Mouse (Mus musculus) layer of hippocampus, postnatal 14 days (tissue): ENCODE measurements at regions not wholly inside any gene's neighbourhood (a gene's known extent, or its start where the extent isn't known, plus 50 kb on each side); places are given as distances from the start of the nearest gene placed in this dataset.

Experiments
- DNase-seq, 2 experiments: peaks; one replicate each; pipeline ENCODE4 v3.0.0; 2021 to 2022; ENCODE audit warnings: low spot score in 2 of 2, mixed read lengths in 1 of 2

DNA sequence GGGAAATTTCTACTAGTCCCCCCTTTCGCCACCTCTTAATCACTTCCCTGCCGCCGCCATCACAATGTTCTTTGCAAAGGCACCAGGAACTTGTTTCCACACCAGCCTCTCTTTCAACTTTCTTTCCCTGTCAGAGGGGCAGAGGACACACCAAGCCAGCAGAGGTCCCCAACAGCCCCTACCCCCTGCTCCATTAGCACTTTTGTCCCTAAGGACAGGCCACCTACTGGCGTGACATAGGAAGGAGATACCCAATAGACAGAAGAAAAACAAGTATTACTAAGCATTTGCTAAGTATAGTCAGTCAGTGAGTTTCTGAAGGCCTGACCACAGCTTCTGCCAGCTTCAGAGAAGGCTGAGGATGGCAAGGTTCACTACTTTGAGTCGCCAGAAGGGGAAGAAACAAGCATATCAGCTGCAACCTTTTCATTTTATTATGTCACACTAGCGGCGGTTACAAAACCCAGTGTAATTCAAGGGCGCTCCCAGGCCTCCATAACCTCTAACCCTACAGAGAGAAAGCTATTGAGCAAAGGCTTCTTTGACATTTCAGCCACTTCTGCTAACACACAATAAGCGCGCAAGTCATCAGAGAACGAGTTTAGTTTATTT is 255.9 kb downstream of the Lmo4 start:
- no peak for DNase-seq

DNA sequence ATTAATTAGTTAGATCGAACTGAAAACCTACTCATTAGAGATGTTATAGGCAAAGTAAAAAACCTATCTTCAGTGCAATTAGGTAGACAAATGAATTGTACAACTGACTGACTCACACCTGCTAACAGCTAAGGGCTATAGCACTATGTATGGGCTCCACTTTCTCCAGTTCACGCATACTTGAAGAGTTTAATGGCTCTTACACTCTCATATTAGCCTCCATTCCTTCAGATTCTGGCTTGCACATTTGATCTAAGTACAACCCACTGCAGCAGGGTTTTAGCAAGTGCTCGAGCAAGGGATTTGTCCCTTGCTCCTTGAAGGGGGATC is 257.1 kb downstream of the Lmo4 start:
- no peak for DNase-seq

DNA sequence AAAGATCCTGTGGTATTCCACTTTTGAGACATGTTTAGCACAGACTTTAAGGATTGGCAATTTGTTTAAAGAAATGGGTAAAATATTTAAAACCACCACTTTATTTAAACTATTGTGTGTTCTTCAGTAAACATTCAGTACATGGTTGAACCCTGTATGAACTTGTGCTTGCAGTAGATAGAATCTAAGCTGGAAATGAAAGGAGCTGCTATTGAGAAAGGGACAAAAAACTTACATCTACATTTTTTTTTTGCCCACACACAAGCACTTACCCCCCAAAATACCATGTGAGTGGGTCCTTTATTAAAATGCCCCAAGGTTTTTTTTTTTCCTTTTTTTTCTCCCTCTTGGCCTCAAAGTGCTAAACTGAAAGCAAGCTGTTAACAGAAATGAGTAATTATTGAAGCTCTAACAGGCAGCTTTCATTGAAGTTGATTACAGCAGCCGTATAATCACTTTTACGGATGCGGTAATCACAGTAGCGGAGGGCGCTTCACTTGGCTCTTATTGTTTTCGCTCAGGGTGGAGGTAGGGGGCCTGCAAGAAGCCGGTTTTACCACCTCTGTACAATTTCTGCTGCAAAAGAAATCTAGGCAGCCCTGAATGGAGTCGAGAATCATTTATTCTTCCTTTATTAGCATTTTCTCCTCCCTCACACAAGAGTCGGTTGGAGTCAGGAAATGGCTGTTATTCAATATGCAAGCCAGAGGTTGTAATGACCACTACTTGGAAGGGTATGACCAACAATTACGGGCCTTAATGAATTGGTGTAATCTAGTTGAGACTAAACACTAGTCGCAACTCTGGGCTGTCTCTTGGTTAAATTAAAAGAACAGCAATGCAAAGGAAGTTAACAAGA is 257.7 kb downstream of the Lmo4 start:
- DNase-seq, result no peak

- no peak for DNase-seq
These were observed 265.8 kb downstream of the Lmo4 start for GRCm38 (mm10) chr3:143939068-143939709.

GRCm38 (mm10) chr3:143925322-143925721 is 279.7 kb downstream of the Lmo4 start:
- DNase-seq, result no peak

DNA sequence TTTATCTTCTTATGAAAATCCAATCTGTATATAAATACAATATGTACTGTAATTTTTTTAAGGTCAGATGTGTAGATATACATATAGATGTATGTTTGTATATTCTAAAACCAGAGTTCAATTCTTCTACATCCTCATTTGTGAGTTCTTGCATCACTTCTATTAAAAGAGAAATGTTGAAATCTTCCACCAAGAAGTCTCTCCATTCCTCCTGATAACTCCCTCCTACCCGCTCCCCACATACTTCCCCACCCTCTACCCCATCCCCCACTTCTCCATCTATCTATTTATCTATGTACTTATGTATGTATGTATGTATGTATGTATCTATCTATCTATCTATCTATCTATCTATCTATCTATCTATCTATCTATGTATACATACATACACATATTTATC is 285.3 kb downstream of the Lmo4 start:
- DNase-seq, result no peak

DNA sequence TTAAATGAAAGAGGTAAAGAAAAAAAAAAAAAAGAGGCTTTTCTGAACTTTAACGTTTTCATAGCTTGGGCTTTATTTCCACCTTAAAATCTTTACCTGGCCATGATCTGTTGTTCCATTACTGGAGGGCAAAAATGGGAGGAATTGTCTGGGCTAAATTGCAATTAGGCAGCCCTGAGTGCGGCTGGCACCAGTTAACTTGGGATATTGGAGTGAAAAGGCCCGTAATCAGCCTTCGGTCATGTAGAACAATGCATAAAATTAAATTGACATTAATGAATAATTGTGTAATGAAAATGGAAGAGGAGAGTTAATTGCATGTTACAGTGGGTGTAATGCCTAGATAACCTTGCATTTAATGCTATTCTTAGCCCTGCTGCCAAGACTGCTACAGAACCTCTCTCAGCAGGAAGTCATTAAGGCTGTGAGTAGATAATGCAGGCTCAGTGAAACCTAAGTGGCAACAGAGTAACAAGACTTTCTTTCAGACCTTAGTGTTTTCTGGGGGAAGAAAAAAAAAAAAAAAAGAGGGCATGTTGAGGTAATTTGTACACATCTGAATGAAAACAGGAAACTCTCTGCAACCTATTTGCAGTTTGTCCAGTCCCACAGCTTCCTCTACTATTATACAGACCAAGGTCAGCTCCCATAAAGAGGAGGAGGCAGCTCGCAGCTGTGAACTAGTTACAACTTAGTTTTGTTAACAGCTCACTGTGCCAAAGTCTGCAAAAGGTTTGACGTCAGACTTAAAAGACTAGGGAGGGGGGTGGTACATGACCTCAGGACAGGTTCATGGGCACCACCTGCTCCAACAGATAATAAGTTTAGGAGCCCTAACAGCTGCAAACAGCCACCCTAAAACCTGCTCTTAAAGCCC is 290.4 kb downstream of the Lmo4 start:
- no peak for DNase-seq

GRCm38 (mm10) chr3:143913044-143913574 is 291.9 kb downstream of the Lmo4 start:
- peak in 1 of 2 experiments; percentile 4 for DNase-seq

DNA sequence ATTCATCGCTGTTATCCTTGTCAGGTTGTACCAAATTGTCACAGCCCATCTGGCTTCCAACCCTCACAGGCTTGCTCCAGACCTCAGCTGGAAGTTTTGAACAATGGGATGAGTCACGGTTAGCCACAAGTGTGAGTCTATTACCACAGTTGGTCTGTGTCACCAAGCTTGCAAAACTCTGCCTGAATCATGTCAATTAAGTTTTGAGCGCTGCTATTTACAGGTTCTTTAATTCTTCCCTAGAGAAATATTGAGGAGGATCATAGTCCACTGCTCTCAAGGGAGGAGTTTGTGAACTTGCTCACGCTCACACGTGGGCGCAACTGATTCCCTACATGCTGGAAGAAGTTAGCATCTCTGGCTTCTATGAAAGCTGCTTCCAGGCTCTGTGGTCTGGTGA is 292.6 kb downstream of the Lmo4 start:
- DNase-seq, result peak in 1 of 2 experiments; percentile 3

DNA sequence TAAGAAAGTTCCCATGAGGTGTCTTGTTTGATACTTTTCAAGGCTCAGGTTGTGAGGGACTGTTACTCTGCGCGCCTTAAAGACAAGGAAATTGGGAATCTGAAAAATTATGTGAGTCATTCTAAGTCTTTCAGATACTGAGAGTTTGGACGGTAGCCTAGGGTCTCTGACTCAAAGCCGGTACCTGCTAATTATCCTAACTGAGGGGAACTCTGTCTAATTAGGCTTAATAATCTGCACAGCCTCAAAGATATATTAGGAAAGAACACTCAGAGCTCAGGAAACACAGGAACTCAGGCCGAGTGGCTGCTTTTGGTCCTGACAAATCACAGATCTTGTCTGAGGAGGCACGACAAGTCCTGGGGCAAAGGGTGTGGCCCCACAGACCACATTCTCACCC is 295.7 kb downstream of the Lmo4 start:
- no peak for DNase-seq

DNA sequence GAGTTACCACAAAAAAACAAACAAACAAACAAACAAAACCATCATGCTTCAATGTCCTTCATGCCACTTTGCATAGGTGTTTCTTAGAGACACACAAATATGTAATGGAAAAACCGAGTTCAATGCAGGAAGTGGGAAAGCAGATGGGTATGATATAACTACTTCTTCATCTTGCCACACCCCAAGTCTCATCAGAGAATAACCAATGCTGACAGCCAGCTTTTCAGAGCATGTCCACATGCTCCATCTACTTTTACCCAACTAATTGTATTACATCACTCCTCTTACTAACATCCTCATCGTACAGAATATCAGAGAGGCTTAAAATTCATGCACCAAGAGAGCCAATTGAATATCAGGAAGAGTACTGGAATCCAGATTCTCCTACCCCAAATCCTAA is 301.6 kb downstream of the Lmo4 start:
- no peak for DNase-seq

GRCm38 (mm10) chr3:143880813-143881212 is 324.2 kb downstream of the Lmo4 start:
- no peak for DNase-seq

- DNase-seq, result no peak
These were observed 331.1 kb downstream of the Lmo4 start for GRCm38 (mm10) chr3:143873876-143874275.

- no peak for DNase-seq
These were observed 338.5 kb downstream of the Lmo4 start for GRCm38 (mm10) chr3:143866521-143866920.

- no peak for DNase-seq
These were observed 339.4 kb downstream of the Lmo4 start for GRCm38 (mm10) chr3:143865626-143866025.

DNA sequence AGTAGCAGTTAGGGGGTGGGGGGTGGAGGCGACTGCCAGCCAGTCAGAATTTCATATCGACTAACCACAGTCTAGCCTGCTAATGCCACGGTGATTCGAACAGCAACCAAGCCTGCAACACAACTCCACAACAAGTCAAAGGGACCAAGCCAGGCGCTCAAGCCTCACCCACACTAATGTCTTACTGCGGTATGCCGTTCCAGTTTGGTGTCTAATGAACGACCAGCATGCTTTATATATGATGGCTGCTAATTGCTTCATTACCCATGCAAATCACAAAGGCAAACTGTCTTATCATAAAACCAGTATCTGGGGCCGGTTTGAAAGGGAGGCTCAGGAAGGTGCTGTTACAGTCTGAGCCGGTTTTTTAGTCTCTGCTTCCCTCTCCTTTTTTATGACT is 340.5 kb downstream of the Lmo4 start:
- no peak for DNase-seq

- no peak for DNase-seq
These were observed 342.5 kb downstream of the Lmo4 start for GRCm38 (mm10) chr3:143862531-143862930.

DNA sequence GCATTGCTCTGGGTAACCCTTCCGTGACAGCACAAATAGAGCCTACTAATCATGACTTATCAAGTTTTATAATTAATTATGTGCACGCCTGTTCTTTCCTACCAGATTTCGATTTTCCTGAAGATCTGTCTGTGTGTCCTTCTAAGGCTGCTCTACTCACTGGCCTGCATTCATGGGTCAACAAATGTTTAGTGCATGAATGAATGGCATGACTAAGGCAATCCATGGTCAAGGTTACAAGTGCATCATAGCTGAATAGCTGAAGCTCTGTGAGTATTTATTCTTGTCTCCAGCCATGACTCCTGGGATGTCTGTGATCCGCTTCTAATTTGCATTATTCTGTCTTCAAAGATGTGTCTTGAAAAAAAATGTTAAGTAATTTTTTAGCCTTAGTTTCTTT is 343.2 kb downstream of the Lmo4 start:
- no peak for DNase-seq

GRCm38 (mm10) chr3:143835611-143836240 is 369.3 kb downstream of the Lmo4 start:
- no peak for DNase-seq

- no peak for DNase-seq
These were observed 370.3 kb downstream of the Lmo4 start for GRCm38 (mm10) chr3:143834725-143835124.

DNA sequence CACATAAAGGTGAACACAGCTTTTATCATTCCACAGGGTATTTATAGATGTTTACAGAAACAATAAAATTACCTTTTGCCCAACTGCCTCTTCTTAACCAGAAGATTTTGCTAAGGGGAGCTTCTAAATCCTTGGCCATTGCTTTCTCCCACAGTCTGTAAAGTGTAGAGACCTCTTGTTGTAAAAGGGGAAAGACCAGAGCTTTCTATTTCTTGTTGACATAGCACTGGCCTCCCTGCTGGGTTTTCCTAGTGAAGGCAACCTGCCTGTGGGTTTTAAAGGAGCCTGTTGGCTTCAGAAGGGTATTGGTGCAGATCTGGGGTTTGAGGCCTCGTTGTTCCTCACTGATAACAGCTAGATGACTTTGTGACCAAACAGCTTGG is 381.6 kb downstream of the Lmo4 start:
- DNase-seq, result no peak
